Mouse (Mus musculus) ES-E14 (cell line): ENCODE results near the gene Slc16a2.

ENCODE experiments used
- CHD2 ChIP-seq: IDR thresholded peaks from 2 replicates; pipeline ENCODE4 v1.6.1; 2014; ENCODE audit warnings: mild to moderate bottlenecking, low read depth, low read length, inconsistent platforms
- HCFC1 ChIP-seq: IDR thresholded peaks from 2 replicates; pipeline ENCODE4 v1.6.1; 2012; ENCODE audit warnings: low read length, inconsistent platforms, borderline replicate concordance; ENCODE audit not compliant: insufficient read depth
- MAFK ChIP-seq: IDR thresholded peaks from 2 replicates; pipeline ENCODE4 v1.6.1; 2014; ENCODE audit warnings: mild to moderate bottlenecking, low read depth, low read length, inconsistent platforms; ENCODE audit not compliant: insufficient read depth
- ZC3H11A ChIP-seq: IDR thresholded peaks from 2 replicates; pipeline ENCODE4 v1.6.1; 2012; ENCODE audit warnings: low read depth, mild to moderate bottlenecking, inconsistent platforms, low read length, borderline replicate concordance
- ZNF384 ChIP-seq: IDR thresholded peaks from 2 replicates; pipeline ENCODE4 v1.6.1; 2012; ENCODE audit warnings: low read depth, low read length, inconsistent platforms

DNA sequence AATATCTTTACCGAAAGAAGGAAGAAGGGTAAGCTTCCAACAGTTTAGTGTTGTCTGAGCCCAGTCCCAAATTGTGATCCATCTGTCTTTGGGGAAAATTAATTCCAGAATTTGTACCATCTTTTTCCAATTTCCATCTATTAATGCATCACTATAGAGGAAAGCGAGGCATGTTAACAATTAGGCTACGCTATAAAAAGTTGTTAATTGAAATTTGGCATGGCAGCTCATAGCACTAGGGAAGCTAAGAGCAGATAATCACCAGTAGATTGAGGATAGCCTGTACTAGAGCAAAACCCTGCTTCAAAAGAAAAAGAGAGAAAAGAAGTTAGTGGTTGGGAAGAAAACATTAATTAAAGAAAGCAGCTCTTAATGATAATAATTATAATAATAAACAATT is 41.1 kb upstream of the Slc16a2 start:
- TF ChIP-seq MAFK (no peak), CHD2 (no peak), ZC3H11A (no peak), HCFC1 (no peak), ZNF384 (no peak)
